Mouse (Mus musculus) neural tube, embryonic 13.5 days (tissue): Measurements from ENCODE around the gene Irgc1. TPM values are rescaled to one million over a fixed set of nuclear protein-coding genes. Genes with fewer than 3 reads are reported as not detected.

Source experiments
- ATAC-seq: fragments of 200-750 bp; cut with Nextera tagmentation; 2 replicates; pipeline ENCODE4 v1.8.0; 2017; ENCODE audit warnings: low read depth, mild to moderate bottlenecking, moderate TSS enrichment, moderate library complexity
- H3K27ac ChIP-seq: fragments of 300-500 bp; sonication (generic); replicated peaks from 2 replicates; pipeline ENCODE4 v1.5.1; 2015; ENCODE audit warnings: moderate library complexity, mild to moderate bottlenecking, inconsistent platforms
- H3K27me3 ChIP-seq: fragments of 300-500 bp; sonication (generic); 2 replicates; pipeline ENCODE4 v1.6.1; 2015; ENCODE audit warnings: mild to moderate bottlenecking, inconsistent platforms
- H3K36me3 ChIP-seq: fragments of 300-500 bp; sonication (generic); 2 replicates; pipeline ENCODE4 v1.6.1; 2015; ENCODE audit warnings: mild to moderate bottlenecking, inconsistent platforms
- H3K4me1 ChIP-seq: fragments of 300-500 bp; sonication (generic); replicated peaks from 2 replicates; pipeline ENCODE4 v1.6.1; 2015; ENCODE audit warnings: inconsistent platforms
- H3K4me2 ChIP-seq: fragments of 300-500 bp; sonication (generic); 2 replicates; pipeline ENCODE4 v1.6.1; 2015; ENCODE audit warnings: inconsistent platforms, mild to moderate bottlenecking, moderate library complexity
- H3K4me3 ChIP-seq: fragments of 300-500 bp; sonication (generic); 2 replicates; pipeline ENCODE4 v1.5.1; 2015; ENCODE audit warnings: mild to moderate bottlenecking, inconsistent platforms
- H3K9ac ChIP-seq: fragments of 300-500 bp; sonication (generic); 2 replicates; pipeline ENCODE4 v1.6.1; 2015; ENCODE audit warnings: moderate library complexity, mild to moderate bottlenecking, inconsistent platforms
- H3K9me3 ChIP-seq: fragments of 300-500 bp; sonication (generic); 2 replicates; pipeline ENCODE4 v1.6.1; 2016; ENCODE audit warnings: inconsistent platforms
- WGBS: fragments of 180-500 bp; shearing (Covaris S2); methylation state at CpG from one replicate; pipeline ENCODE4 v1.1.7; 2015; 5-methylcytosine and 5-hydroxymethylcytosine counted together
- polyA plus RNA-seq: library from polyadenylated mRNA; unstranded; fragments of >200 nt; fragmentation: Nextera tagmentation; extraction: Ambion mirVana; gene quantifications from 2 replicates; pipeline ENCODE4 v1.2.1, GENCODE M21; 2015

Irgc1 gene
- polyA plus RNA-seq, 1 experiment from 2014 or later, result not detected

DNA sequence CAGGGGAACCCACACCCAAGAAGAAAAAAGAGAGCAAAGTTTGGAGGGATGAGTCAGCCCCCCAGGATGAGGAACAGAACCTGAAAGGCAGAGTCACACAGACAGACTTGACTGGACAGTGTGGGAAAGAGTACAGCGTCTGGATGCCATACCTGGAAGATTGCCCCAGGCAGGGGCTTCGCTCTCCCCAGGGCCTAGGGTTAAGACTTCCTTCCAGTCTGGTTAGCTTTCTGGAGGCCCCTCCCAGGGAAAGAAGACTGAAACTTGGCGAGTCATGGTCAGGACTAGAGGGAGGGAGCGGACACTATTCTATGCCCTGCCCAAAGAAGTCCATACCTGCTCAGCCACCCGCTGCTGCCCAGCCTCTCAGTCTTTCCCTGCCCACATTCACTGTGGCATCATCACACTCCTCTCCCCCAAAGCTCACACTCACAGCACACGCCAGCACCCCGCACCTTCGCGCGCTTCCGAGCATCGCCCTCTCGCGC, 28.9 kb upstream of the Irgc1 start:
- Histone ChIP-seq H3K9ac (peak overlapping the region; percentile 96), H3K9me3 (no peaks in the 10 kb centered on the region), H3K27me3 (no peaks in the 10 kb centered on the region), H3K4me3 (peak overlapping the region; percentile 76), H3K27ac (peak overlapping the region; percentile 86), H3K4me1 (peaks cover 56% of the 10 kb centered on the region), H3K4me2 (peak overlapping the region; percentile 86), H3K36me3 (no peaks in the 10 kb centered on the region)
- 13% methylated on average over 14 of the region's 14 CpGs for WGBS
- peak; percentile 6 for ATAC-seq

DNA sequence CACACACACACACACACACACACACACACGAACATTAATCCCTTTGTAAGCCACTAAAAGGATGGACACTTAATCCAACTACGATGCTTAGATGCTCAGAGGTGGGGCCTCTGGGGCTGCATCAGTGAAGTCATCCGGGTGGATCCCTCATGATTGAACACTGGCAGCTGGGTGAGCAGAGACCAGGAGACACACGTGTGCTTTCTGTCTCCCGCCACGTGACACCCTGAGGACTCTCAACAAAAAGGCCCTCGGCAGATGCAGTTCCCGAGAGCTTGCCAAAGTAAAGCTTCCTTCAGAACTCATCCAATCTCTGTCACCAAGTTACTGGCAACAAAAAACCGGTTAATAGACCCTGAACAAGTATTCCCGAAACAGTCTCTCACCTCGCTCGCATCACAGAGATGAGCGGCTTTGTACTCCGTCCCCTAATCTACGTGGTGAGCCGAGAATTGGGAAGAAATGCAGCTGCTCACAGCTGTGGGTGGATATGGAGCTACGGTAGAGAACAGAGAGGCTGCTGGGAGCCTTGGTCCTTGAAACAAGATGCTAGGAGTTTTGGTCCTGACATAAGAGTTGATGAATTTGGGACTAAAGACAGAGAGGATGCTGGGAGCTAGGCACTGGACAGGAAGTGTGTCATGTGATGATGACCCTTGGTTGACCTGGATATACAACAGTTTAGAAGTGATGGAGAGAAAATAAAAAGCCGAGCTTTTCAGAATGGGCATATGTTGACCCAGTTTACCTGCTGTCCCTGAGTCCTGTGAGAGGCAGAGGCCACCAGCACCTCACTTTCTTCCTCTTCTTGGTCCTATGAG, 28.2 kb upstream of the Irgc1 start:
- Histone ChIP-seq H3K4me2 (peak overlapping the region; percentile 86), H3K27me3 (no peaks in the 10 kb centered on the region), H3K27ac (peak overlapping the region; percentile 59), H3K9ac (peak overlapping the region; percentile 96), H3K9me3 (no peaks in the 10 kb centered on the region), H3K4me1 (peaks cover 50% of the 10 kb centered on the region), H3K36me3 (no peaks in the 10 kb centered on the region), H3K4me3 (peak overlapping the region; percentile 76)
- WGBS, result 56% methylated on average over 18 of the region's 18 CpGs
- ATAC-seq, result no peak

DNA sequence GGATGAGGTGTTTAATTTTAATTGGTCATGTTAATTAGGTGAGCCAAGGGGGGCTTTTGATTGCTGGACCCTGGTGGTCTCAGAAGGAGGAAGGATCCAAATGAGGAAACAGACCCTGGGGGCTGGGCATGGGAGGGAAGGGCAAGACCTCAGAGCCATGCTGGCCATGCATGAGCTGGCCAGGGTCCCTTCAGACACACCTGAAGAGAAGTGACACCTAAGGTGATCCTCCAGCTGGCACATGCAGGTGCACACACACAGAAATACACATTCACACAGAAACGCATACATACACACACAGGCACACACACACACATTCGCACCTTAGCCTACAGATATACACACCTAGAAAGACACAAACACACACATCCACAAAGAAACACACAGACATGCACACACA, 27.6 kb upstream of the Irgc1 start:
- Histone ChIP-seq H3K9ac (peak overlapping the region; percentile 96), H3K36me3 (no peaks in the 10 kb centered on the region), H3K27ac (0 out of 2 replicates have a peak overlapping the region, but pooled peaks have one; percentile 13), H3K27me3 (no peaks in the 10 kb centered on the region), H3K9me3 (no peaks in the 10 kb centered on the region), H3K4me2 (peak overlapping the region; percentile 86), H3K4me1 (peaks cover 47% of the 10 kb centered on the region), H3K4me3 (peak overlapping the region; percentile 76; the same call in 1 of the 2 replicates)
- whole genome bisulfite sequencing, result 97% methylated on average over 2 of the region's 2 CpGs
- no peak for ATAC-seq

DNA sequence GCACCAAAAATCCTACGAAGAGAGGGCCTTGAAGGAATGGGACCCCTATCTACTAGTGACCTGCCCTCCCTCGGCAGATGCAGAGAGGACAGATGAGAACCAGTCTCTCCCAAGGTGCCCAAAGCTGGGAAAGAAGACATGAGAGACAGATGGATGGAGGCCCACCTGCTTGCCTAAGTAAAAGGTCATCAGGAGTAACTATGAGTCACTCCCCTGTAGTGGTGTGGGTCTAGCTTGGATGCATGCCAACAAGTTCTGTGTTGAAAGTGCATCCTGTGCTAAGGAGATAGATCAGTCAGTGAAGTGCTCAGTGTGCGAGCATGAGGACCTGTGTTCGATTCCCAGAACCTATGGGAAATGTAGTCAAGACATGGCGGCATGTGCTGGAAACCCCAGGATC, 26.8 kb upstream of the Irgc1 start:
- Histone ChIP-seq H3K27ac (no peak overlapping the region), H3K9me3 (no peaks in the 10 kb centered on the region), H3K4me2 (no peak overlapping the region), H3K4me1 (peaks cover 42% of the 10 kb centered on the region), H3K9ac (no peak overlapping the region), H3K36me3 (no peaks in the 10 kb centered on the region), H3K4me3 (no peak overlapping the region), H3K27me3 (no peaks in the 10 kb centered on the region)
- 92% methylated on average over 5 of the region's 5 CpGs for WGBS
- ATAC-seq, result no peak

DNA sequence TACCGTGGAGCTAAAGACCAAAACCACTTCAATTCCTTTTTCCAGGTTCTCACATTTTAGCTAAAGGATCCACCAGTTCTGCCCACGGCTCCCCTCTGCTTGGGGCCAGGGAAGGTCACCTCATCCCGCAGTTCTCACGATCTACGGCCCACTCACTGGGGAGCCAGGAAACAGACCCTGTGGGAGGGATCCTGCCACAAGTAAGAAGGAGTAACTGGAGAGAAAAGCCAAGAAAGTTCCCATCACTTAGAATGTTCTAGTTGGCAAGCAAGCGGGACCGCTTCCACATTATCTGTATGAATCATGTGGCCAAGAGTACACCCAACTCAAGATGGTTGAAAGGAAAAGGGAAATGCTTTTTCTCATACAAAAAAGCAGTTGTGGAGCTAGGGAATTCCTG, 24.8 kb upstream of the Irgc1 start:
- WGBS, result 82% methylated on average over 7 of the region's 7 CpGs
- H3K27me3 ChIP-seq, result no peaks in the 10 kb centered on the region
- H3K36me3 ChIP-seq, result no peaks in the 10 kb centered on the region
- no peak overlapping the region for H3K27ac ChIP-seq
- H3K9ac ChIP-seq, result no peak overlapping the region
- no peak for ATAC-seq
- H3K4me3 ChIP-seq, result no peak overlapping the region
- peaks cover 29% of the 10 kb centered on the region for H3K4me1 ChIP-seq
- H3K9me3 ChIP-seq, result no peaks in the 10 kb centered on the region
- no peak overlapping the region for H3K4me2 ChIP-seq

DNA sequence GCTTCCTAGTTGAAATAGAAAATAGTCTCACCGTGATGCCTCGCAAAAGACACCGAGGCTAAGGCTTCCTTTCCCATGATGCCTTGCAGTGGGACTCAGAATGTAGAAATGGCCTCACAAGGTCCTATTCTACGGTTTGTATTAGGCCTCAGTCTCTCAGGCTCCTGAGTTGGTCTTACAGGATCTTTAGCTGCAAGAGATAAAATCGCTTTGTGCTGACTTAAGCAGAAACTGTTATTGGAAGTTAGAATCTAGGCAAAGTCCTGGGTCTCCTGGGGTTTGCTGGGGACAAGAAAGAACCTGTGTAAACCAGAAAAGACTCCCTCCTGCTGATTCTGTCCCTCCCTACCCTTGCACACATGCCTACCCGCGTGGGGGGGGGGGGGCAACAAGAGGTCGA, 24.2 kb upstream of the Irgc1 start:
- no peak overlapping the region for H3K4me2 ChIP-seq
- no peak overlapping the region for H3K27ac ChIP-seq
- no peaks in the 10 kb centered on the region for H3K27me3 ChIP-seq
- whole genome bisulfite sequencing, result 78% methylated on average over 8 of the region's 8 CpGs
- H3K4me1 ChIP-seq, result peaks cover 29% of the 10 kb centered on the region
- no peaks in the 10 kb centered on the region for H3K9me3 ChIP-seq
- ATAC-seq, result no peak
- H3K4me3 ChIP-seq, result no peak overlapping the region
- no peaks in the 10 kb centered on the region for H3K36me3 ChIP-seq
- H3K9ac ChIP-seq, result no peak overlapping the region

DNA sequence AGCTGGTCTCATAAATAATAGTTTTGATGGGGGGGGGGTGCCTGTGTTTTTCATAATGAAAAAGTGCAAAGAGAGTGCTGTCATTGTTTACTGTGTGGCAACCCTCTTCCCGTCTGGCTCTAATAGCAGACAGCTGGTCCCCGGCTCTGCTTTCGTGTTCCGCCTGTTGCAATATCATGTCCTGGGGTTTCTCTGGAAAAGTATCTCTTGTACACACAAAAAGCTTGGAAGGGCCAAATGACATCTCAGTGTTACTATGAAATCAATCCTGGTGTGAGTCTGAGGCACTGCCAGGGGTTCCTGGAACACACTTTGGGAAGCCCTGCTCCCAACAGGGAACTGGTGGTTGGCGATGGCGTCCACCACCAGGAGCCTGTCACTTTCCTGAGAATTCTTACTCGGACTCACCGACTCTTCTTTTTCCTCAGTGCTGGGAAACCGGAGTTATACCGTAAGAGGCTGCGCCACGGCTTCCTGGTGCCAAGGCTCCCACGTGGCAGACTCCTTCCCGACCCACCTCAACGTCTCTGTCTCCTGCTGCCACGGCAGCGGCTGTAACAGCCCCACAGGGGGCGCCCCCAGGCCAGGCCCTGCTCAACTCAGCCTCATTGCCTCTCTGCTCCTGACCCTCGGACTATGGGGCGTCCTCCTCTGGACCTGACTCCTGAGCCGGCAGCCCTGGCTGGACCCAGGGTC, 22.9 kb upstream of the Irgc1 start:
- Histone ChIP-seq H3K27ac (no peak overlapping the region), H3K36me3 (no peaks in the 10 kb centered on the region), H3K27me3 (no peaks in the 10 kb centered on the region), H3K4me2 (no peak overlapping the region; the same call in 1 of the 2 replicates), H3K4me1 (peaks cover 16% of the 10 kb centered on the region), H3K9me3 (no peaks in the 10 kb centered on the region), H3K9ac (peak overlapping the region; percentile 43; the same call in 1 of the 2 replicates), H3K4me3 (no peak overlapping the region)
- WGBS, result 31% methylated on average over 20 of the region's 21 CpGs
- no peak for ATAC-seq

DNA sequence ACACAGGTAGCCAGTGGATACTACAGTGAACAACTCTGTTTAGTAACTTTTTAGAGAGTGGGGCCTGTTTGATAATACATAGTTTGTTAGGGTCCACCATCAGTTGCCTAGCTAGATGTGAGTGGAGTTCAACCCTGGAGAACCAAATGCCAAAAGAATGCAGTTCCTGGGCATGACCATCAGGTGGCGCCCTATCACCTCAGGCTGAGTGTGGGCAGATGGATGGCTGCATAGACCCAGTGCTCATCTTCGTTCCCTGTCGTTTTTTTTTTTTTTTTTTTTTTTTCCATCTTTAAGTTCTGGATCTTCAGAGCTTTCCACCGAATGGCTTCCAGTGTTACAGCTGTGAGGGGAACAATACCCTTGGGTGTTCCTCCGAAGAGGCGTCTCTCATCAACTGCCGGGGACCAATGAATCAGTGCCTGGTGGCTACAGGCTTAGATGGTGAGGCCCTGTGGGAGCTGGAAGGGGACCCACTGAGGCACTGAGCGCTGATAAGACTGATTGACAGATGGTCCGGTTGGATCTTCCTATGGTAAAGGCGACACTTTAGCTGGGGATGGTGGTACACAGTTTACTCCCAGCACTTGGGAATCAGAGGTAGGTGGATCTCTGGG, 21.9 kb upstream of the Irgc1 start:
- H3K4me2 ChIP-seq, result no peak overlapping the region
- 0 out of 2 replicates have a peak, but pooled peaks have one; percentile 10 for ATAC-seq
- no peaks in the 10 kb centered on the region for H3K9me3 ChIP-seq
- no peak overlapping the region for H3K9ac ChIP-seq
- H3K27ac ChIP-seq, result no peak overlapping the region
- no peaks in the 10 kb centered on the region for H3K27me3 ChIP-seq
- no peak overlapping the region for H3K4me3 ChIP-seq
- peaks cover 7% of the 10 kb centered on the region for H3K4me1 ChIP-seq
- 40% methylated on average over 10 of the region's 10 CpGs for WGBS
- no peaks in the 10 kb centered on the region for H3K36me3 ChIP-seq

DNA sequence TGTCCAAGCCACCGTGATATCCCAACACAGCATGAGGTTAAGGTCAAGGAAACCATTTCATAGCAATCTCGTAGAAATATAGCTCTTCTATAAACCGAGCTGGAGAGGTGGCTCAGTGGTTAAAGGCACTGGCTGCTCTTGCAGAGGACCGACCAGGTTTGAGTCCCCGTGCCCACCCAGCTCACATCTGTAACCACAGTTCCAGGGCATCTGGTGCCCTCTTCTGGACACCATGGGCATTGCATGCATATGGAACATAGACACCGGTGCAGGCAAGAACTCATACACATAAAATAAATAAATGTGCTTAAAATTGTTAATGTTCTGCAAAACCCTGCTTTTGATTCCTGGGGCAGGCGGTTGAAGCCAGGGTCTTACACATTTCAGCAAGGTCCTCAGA, 20.8 kb upstream of the Irgc1 start:
- H3K4me1 ChIP-seq, result peaks cover 7% of the 10 kb centered on the region
- no peak overlapping the region for H3K27ac ChIP-seq
- no peak overlapping the region for H3K9ac ChIP-seq
- WGBS, result 71% methylated on average over 7 of the region's 7 CpGs
- H3K4me3 ChIP-seq, result no peak overlapping the region
- H3K27me3 ChIP-seq, result no peaks in the 10 kb centered on the region
- no peaks in the 10 kb centered on the region for H3K36me3 ChIP-seq
- no peaks in the 10 kb centered on the region for H3K9me3 ChIP-seq
- no peak overlapping the region for H3K4me2 ChIP-seq
- ATAC-seq, result no peak

DNA sequence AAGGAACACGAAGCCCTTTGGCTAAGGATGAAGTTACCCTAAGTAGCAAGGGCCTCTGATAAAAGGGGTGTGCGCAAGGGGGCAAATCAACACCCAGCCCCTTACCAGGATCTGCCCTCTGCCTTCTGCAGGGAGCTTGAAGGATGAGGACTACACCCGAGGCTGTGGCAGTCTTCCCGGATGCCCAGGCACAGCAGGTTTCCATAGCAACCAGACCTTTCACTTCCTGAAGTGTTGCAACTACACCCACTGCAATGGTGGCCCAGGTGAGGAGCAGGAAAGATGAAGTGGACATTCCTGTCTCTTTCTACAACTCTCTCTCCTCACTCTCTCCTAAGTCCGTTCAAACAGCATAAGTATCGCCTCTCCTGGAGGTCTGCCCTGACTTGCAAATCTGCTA, 20.3 kb upstream of the Irgc1 start:
- H3K9ac ChIP-seq, result no peak overlapping the region
- no peak overlapping the region for H3K4me2 ChIP-seq
- H3K27ac ChIP-seq, result no peak overlapping the region
- H3K4me3 ChIP-seq, result no peak overlapping the region
- no peaks in the 10 kb centered on the region for H3K36me3 ChIP-seq
- no peaks in the 10 kb centered on the region for H3K9me3 ChIP-seq
- H3K27me3 ChIP-seq, result no peaks in the 10 kb centered on the region
- WGBS, result 74% methylated on average over 6 of the region's 6 CpGs
- H3K4me1 ChIP-seq, result peaks cover 7% of the 10 kb centered on the region
- ATAC-seq, result no peak

DNA sequence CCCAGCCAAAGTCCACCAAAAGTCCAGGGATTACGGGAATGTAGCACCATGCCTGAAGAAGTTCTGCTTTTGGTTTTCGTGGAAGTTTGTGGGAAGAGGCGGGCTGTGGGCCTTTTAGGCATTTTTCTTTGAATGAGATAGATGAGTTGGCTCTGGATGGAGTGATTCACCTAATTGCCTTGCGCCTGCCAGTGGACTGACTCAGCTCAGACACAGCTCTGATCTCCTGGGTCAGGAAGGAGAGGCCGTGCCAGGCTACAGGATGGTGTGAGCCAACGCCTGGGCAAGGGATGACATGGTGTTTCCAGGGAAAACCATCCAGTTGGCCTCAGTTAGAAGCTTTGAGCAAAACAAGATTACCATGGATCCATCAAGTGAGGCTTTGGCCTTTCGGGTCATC, 18.3 kb upstream of the Irgc1 start:
- Histone ChIP-seq H3K36me3 (no peaks in the 10 kb centered on the region), H3K4me3 (no peak overlapping the region), H3K27ac (no peak overlapping the region), H3K4me1 (peaks cover 6% of the 10 kb centered on the region), H3K9me3 (no peaks in the 10 kb centered on the region), H3K4me2 (no peak overlapping the region), H3K27me3 (no peaks in the 10 kb centered on the region), H3K9ac (no peak overlapping the region)
- WGBS, result 95% methylated on average over 7 of the region's 7 CpGs
- ATAC-seq, result no peak

DNA sequence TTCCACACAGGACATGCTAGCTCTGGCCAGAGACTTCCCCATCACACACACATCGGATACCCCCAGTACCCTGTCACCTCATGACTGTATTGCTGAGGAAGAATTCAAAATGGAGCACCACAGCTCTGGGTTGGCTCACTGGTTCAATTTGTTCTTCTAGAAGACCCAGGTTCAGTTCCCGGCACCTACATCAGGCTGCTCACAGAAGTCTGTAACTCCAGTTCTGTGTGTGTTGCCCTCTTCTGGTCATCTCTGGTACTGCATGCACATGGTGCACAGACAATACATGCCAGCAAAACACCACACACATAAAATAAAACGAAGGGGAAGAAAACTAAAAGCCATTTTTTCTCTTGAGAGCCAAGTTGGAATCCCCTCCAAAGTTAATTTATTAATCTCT, 17.0 kb upstream of the Irgc1 start:
- Histone ChIP-seq H3K27me3 (no peaks in the 10 kb centered on the region), H3K36me3 (no peaks in the 10 kb centered on the region), H3K9ac (no peak overlapping the region), H3K9me3 (no peaks in the 10 kb centered on the region), H3K4me2 (no peak overlapping the region), H3K4me1 (0 out of 2 replicates have a peak, but pooled peaks cover under 1% of the 10 kb centered on the region), H3K27ac (no peak overlapping the region), H3K4me3 (no peak overlapping the region)
- WGBS, result 80% methylated on average over 3 of the region's 3 CpGs
- ATAC-seq, result no peak
